Mouse (Mus musculus) A20 (cell line): ENCODE measurements around the gene Apon.

Experiments used
- DNase-seq: peaks from one replicate; pipeline ENCODE4 v3.0.0-alpha.2; 2011; ENCODE audit warnings: low read depth, low spot score

Gene Apon

GRCm38 (mm10) chr10:128232420-128232985 is 21.4 kb upstream of the Apon start:
- DNase-seq: peak; percentile 84

- DNase-seq: no peak
These were observed 17.6 kb upstream of the Apon start for GRCm38 (mm10) chr10:128236321-128236720.

- no peak for DNase-seq
These were observed 16.0 kb upstream of the Apon start for GRCm38 (mm10) chr10:128237807-128238480.

- no peak for DNase-seq
These were observed 14.8 kb upstream of the Apon start for GRCm38 (mm10) chr10:128239140-128239539.

GRCm38 (mm10) chr10:128240131-128240530 is 13.8 kb upstream of the Apon start:
- DNase-seq: no peak

- DNase-seq: no peak
These were observed 10.6 kb upstream of the Apon start for GRCm38 (mm10) chr10:128243252-128243651.

- DNase-seq: no peak
These were observed 9.8 kb upstream of the Apon start for GRCm38 (mm10) chr10:128244121-128244520.

- DNase-seq: no peak
These were observed 6.7 kb upstream of the Apon start for GRCm38 (mm10) chr10:128247020-128247732.

GRCm38 (mm10) chr10:128250565-128250964 is 3.3 kb upstream of the Apon start:
- no peak for DNase-seq

- DNase-seq: no peak
These were observed 2.0 kb downstream of the Apon start for GRCm38 (mm10) chr10:128255925-128256324.

- no peak for DNase-seq
These were observed 2.4 kb downstream of the Apon start for GRCm38 (mm10) chr10:128256328-128256727.

GRCm38 (mm10) chr10:128258953-128259352 is 5.1 kb downstream of the Apon start:
- peak; percentile 87 for DNase-seq

GRCm38 (mm10) chr10:128259946-128260345 is 6.0 kb downstream of the Apon start:
- peak; percentile 62 for DNase-seq

GRCm38 (mm10) chr10:128260376-128260775 is 6.5 kb downstream of the Apon start:
- peak; percentile 22 for DNase-seq

- no peak for DNase-seq
These were observed 8.4 kb downstream of the Apon start for GRCm38 (mm10) chr10:128262300-128262699.

- DNase-seq: peak; percentile 90
These were observed 9.8 kb downstream of the Apon start for GRCm38 (mm10) chr10:128263393-128264310.

- DNase-seq: no peak
These were observed 14.5 kb downstream of the Apon start, which contains the start of gene Apof for GRCm38 (mm10) chr10:128268371-128268770. Gene Apof, plus strand, starts transcription at chr10:128268671.

- DNase-seq: no peak
These were observed 15.5 kb downstream of the Apon start for GRCm38 (mm10) chr10:128269206-128269910.

- DNase-seq: peak; percentile 98
These were observed 16.5 kb downstream of the Apon start, which contains the start of gene Stat2 for GRCm38 (mm10) chr10:128270287-128270841. Gene Stat2, plus strand, starts transcription at chr10:128270559.

GRCm38 (mm10) chr10:128270866-128271265 is 17.0 kb downstream of the Apon start:
- no peak for DNase-seq

GRCm38 (mm10) chr10:128271883-128272282 is 18.0 kb downstream of the Apon start:
- DNase-seq: peak; percentile 22
